Mouse (Mus musculus): ENCODE measurements around the gene Fbxw7. TPM values are rescaled to one million over a fixed set of nuclear protein-coding genes. Genes with fewer than 3 reads are reported as not detected.

Gene Fbxw7
- polyA plus RNA-seq, 1 experiment from 2014 or later: 8.9 TPM

DNA sequence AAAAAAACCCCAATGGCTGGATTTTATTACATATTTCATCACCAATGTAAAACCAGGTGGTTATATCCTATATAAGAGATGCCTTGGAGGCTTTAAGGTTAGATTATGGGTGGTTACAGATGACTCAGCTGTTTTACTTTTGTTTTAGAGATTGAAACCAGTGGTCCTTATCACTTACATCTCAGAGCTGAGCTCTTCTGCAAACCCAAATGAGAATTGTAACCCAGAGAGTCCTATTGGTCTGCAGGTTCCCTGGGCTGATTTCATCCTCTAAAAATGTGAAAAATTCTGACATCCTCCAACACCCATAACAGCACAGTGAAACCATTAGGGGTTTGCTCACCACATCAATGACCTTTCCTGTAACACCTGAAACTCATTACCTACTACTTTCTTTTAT, 6.2 kb upstream of the Fbxw7 start:
- no peak for DNase-seq (ENCODE audit: low spot score)
- Histone ChIP-seq H3K27ac (replicated peaks) (no peak overlapping the region), H3K4me3 (no peak overlapping the region), H3K36me3 (no peaks in the 10 kb centered on the region), H3K4me1 (peaks cover 14% of the 10 kb centered on the region), H3K9me3 (replicated peaks) (no peaks in the 10 kb centered on the region), H3K27me3 (ENCODE audit: low read depth, poor library complexity, severe bottlenecking) (no peaks in the 10 kb centered on the region)

DNA sequence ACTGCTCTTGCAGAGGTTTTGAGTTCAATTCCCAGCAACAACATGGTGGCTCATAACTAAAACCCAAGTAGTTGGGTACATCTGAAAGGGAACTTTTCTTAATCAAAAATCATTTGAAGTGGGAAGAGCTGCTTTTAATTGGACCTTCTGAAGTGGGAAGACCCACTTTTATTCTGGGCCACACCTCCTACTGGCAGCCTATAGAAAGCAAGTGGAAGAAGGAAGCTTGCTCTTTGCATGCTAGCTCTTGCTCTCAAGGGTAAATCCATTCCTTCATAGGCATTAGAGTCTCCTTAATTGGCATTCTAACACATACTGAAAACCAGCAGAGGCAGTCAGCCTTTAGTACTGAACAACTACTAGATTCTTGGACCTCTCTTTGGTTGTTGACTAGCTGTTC, 4.3 kb upstream of the Fbxw7 start:
- Histone ChIP-seq H3K36me3 (no peaks in the 10 kb centered on the region), H3K4me1 (peaks cover 18% of the 10 kb centered on the region), H3K9me3 (replicated peaks) (no peaks in the 10 kb centered on the region), H3K27me3 (ENCODE audit: low read depth, poor library complexity, severe bottlenecking) (no peaks in the 10 kb centered on the region), H3K4me3 (no peak overlapping the region), H3K27ac (replicated peaks) (no peak overlapping the region)
- no peak for DNase-seq (ENCODE audit: low spot score)

DNA sequence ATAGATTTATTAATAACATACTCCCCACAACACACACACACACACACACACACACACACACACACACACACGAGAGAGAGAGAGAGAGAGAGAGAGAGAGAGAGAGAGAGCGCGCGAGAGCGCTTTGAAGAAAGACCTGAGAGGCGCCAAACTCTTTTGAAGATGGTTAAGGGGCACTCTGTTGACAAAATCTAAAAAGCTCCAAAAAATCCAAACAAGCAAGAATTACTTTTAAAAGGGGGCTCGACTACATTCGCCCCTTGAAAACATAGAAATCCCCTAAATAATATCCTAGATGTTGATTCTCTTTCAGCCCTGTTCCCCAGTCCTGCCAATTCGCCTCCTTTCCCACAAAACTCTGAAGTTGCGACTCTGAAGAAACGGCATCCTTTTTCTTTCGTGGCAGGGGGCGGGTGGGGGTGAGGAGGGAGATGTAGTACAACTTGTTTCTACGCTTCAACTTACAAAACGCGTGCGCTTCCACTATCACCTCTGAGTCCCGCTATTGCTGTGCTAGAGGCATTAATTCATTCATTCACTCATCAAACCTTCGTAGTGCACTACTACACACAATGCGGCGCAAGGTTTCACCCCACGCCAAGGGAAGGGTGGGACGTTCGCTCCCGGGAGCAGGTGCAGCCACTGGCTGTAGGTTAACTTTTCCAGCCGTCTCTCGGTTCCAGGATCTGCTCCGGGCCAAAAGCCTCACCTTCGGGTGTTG, 1.5 kb upstream of the Fbxw7 start:
- peaks cover 31% of the 10 kb centered on the region for H3K4me1 ChIP-seq
- peak overlapping the region; percentile 93 for H3K27ac ChIP-seq (replicated peaks)
- DNase-seq (ENCODE audit: low spot score): no peak
- H3K9me3 ChIP-seq (replicated peaks): no peaks in the 10 kb centered on the region
- no peaks in the 10 kb centered on the region for H3K27me3 ChIP-seq (ENCODE audit: low read depth, poor library complexity, severe bottlenecking)
- 2% methylated on average over 29 of the region's 29 CpGs for WGBS
- H3K4me3 ChIP-seq: peak overlapping the region; percentile 98
- H3K36me3 ChIP-seq: peaks cover 10% of the 10 kb centered on the region

DNA sequence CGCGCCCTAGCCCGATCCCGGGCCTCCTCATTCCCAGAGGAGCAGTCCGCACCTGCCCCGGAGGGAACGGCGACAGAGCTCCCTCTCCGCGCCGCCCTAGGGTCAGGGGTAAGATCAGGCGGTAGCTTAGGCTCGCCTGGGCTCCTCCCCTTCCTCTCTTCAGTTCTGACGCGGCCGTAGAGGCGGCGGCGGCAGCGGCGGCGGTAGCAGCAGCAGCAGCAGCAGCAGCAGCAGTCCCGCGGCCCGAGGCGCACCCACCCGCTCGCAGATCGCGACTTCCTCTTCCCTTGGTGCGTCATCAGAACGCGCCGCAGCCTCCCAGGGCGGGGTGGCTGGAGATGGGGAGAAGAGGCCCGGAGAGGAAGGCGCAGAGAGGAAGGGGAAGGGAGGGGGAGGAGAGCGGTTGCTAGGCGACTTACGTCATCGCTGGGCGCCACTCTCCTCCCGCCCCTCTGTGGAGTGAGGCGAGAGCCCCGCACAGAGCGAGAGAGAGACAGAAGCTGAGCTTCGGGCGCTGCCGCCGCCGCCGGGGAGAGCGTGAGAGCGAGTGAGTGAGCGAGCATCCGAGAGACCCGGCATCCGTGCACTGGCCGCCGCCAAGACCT, 809 bp upstream of the Fbxw7 start:
- WGBS: 0% methylated on average over 59 of the region's 60 CpGs
- no peaks in the 10 kb centered on the region for H3K27me3 ChIP-seq (ENCODE audit: low read depth, poor library complexity, severe bottlenecking)
- H3K9me3 ChIP-seq (replicated peaks): no peaks in the 10 kb centered on the region
- H3K4me3 ChIP-seq: peak overlapping the region; percentile 98
- peaks cover 31% of the 10 kb centered on the region for H3K4me1 ChIP-seq
- peak; percentile 100 for DNase-seq (ENCODE audit: low spot score)
- H3K27ac ChIP-seq (replicated peaks): peak overlapping the region; percentile 93
- H3K36me3 ChIP-seq: peaks cover 14% of the 10 kb centered on the region

DNA sequence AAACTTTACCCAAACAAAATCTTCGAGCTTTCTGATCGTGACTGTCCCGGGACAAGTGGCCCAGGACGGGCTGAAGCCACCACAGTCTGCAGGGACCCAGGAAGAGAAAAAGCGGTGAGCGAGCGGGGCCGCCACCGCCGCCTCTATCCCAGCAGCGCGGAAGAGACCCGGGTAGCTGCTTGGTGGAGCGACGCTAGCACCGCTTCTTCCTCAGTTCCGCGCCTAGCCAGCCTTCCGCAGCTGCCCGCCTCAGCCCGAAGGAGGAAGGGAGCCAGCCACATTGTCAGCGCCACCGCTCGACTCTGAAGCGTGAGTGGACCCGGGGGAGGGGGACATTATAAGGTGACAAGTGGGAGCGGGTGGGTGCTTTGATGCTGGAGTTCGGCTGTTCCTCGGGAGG, 393 bp downstream of the Fbxw7 start:
- H3K27ac ChIP-seq (replicated peaks): peak overlapping the region; percentile 93
- no peaks in the 10 kb centered on the region for H3K9me3 ChIP-seq (replicated peaks)
- H3K36me3 ChIP-seq: peaks cover 14% of the 10 kb centered on the region
- peak; percentile 45 for DNase-seq (ENCODE audit: low spot score)
- under 1% methylated on average over 29 of the region's 29 CpGs for WGBS
- H3K27me3 ChIP-seq (ENCODE audit: low read depth, poor library complexity, severe bottlenecking): no peaks in the 10 kb centered on the region
- peak overlapping the region; percentile 98 for H3K4me3 ChIP-seq
- H3K4me1 ChIP-seq: peaks cover 31% of the 10 kb centered on the region

DNA sequence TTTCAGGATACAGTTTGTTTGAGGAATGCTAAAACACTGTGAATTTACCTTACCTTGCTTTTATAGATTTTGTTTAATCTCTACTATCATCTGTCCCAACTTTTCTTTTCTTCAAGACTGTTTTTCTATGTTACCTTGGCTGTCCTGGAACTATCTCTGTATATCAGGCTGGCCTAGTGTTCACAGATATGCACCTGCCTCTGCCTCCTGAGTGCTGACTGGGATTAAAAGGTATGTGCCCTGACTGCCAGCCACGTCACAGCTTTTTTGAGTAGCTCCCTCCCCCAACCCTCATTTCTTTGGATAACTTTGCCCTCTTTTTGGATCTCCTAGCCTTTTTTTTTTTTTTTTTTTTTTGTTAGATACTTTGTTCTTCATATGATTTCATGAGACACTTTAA, 1.9 kb downstream of the Fbxw7 start:
- Histone ChIP-seq H3K36me3 (peaks cover 14% of the 10 kb centered on the region), H3K4me1 (peaks cover 31% of the 10 kb centered on the region), H3K4me3 (no peak overlapping the region), H3K27ac (replicated peaks) (no peak overlapping the region), H3K27me3 (ENCODE audit: low read depth, poor library complexity, severe bottlenecking) (no peaks in the 10 kb centered on the region), H3K9me3 (replicated peaks) (no peaks in the 10 kb centered on the region)
- WGBS: 69% methylated on average over 1 of the region's 1 CpGs
- no peak for DNase-seq (ENCODE audit: low spot score)

DNA sequence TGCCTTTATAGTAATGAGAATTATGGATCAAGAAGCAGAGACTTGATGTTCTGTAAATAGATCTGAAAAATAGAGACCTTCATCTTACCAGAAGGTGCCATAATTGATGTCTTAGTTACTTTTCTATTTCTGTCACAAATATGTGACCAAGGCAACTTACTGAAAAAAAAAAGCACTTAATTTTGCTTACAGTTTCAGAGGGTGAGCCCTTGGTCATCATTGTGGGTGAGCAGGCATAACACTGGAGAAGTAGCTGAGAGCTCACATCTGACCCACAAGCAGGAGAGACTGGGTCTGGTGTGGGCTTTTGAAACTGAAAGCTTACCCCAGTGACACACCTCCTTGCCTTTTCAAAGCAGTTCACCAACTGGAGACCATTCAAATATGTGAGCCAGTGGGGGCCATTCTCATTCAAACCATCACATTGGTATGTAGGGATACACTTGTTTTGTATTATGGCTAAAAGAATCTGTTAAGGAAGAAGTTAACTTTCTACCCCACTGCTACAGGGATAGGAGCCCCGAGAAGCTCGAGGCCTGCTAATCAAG, 5.7 kb downstream of the Fbxw7 start:
- peaks cover 13% of the 10 kb centered on the region for H3K4me1 ChIP-seq
- H3K27ac ChIP-seq (replicated peaks): no peak overlapping the region
- H3K36me3 ChIP-seq: peaks cover 14% of the 10 kb centered on the region
- WGBS: 61% methylated on average over 2 of the region's 2 CpGs
- no peak overlapping the region for H3K4me3 ChIP-seq
- no peaks in the 10 kb centered on the region for H3K9me3 ChIP-seq (replicated peaks)
- no peaks in the 10 kb centered on the region for H3K27me3 ChIP-seq (ENCODE audit: low read depth, poor library complexity, severe bottlenecking)
- DNase-seq (ENCODE audit: low spot score): no peak

DNA sequence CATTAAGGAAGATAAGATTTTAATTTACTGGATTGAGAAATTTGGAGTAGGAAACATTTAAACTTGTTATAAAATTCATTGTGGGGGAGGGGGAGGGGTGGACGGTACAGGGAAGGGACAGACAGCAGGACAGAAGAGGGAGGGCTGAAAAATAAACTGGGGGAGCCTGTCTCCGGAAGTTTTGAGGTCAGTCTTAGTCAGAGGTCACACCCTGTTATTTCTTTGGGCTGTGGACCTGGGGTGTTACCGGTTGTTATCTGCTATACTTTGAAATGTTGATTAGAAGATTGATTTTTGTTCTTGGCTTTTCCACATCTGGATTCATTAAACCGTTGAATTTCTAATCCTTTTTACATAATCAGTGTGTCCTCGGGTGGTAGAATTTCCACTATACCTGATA, 10.9 kb downstream of the Fbxw7 start:
- 71% methylated on average over 5 of the region's 5 CpGs for WGBS
- no peaks in the 10 kb centered on the region for H3K27me3 ChIP-seq (ENCODE audit: low read depth, poor library complexity, severe bottlenecking)
- no peaks in the 10 kb centered on the region for H3K9me3 ChIP-seq (replicated peaks)
- no peak overlapping the region for H3K4me3 ChIP-seq
- no peak for DNase-seq (ENCODE audit: low spot score)
- no peaks in the 10 kb centered on the region for H3K36me3 ChIP-seq
- no peak overlapping the region for H3K27ac ChIP-seq (replicated peaks)
- H3K4me1 ChIP-seq: no peaks in the 10 kb centered on the region

DNA sequence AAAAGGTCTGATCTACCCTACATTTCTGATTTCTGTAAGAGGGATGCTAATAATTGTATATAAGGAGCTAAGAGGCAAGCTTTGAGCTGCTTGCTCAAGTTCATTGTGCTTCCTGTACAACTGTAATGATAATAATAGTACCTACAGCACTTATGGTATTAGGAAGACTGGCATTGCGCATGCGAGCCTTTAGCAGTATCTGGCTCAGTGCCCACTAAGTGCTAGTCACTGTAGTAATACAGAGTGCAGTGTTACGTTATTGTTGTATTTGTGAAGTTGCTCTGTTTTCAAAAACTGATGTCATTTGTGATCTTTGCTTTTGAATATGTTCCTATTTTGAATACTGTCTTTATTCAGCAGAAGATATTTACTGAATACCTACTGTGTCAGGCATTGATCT, 11.3 kb downstream of the Fbxw7 start:
- Histone ChIP-seq H3K27me3 (ENCODE audit: low read depth, poor library complexity, severe bottlenecking) (no peaks in the 10 kb centered on the region), H3K36me3 (no peaks in the 10 kb centered on the region), H3K27ac (replicated peaks) (no peak overlapping the region), H3K4me3 (no peak overlapping the region), H3K9me3 (replicated peaks) (no peaks in the 10 kb centered on the region), H3K4me1 (no peaks in the 10 kb centered on the region)
- WGBS: 94% methylated on average over 3 of the region's 3 CpGs
- DNase-seq (ENCODE audit: low spot score): no peak

DNA sequence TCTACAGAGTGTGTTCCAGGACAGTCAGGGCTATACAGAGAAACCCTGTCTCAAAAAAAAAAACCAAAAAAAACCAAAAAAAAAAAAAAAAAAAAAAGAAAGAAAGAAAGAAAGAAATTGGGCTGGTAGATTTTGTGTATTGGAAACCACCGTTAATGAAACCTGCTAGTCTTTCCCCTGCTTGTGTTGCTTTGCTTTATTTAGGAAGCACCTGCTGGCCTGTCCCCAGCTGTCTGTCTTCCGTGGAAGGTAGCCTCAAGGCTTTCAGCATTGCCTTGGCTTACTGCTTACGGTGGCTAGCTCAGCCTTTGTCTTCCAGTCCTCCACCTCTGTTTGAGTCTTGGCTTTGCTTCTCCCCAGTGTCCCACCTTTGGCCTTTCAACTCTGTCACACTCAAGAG, 11.9 kb downstream of the Fbxw7 start:
- Histone ChIP-seq H3K4me3 (no peak overlapping the region), H3K9me3 (replicated peaks) (no peaks in the 10 kb centered on the region), H3K36me3 (no peaks in the 10 kb centered on the region), H3K27ac (replicated peaks) (no peak overlapping the region), H3K27me3 (ENCODE audit: low read depth, poor library complexity, severe bottlenecking) (no peaks in the 10 kb centered on the region), H3K4me1 (no peaks in the 10 kb centered on the region)
- DNase-seq (ENCODE audit: low spot score): no peak
- WGBS: 87% methylated on average over 3 of the region's 3 CpGs

DNA sequence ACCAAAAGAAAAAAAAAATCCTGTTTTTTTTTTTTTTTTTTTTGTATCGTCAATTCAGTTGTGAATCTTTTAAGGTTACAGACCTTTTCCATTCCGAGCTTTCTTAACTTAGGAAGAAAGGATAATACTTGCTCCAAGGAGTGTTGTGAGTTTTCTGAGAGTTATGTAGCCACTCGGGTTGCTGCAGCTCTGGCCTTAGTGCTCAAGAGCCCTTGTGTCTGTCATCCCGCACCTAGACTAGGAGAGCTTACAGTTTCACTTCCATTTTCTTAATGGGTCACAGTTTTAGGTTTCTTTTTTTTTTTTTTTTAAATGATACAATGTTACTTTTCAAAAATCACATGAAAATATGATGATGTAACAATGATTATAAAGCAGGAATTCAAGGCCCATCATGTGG, 12.5 kb downstream of the Fbxw7 start:
- Histone ChIP-seq H3K27me3 (ENCODE audit: low read depth, poor library complexity, severe bottlenecking) (no peaks in the 10 kb centered on the region), H3K4me1 (no peaks in the 10 kb centered on the region), H3K36me3 (no peaks in the 10 kb centered on the region), H3K9me3 (replicated peaks) (no peaks in the 10 kb centered on the region), H3K4me3 (no peak overlapping the region), H3K27ac (replicated peaks) (no peak overlapping the region)
- no peak for DNase-seq (ENCODE audit: low spot score)
- 84% methylated on average over 4 of the region's 4 CpGs for whole genome bisulfite sequencing

DNA sequence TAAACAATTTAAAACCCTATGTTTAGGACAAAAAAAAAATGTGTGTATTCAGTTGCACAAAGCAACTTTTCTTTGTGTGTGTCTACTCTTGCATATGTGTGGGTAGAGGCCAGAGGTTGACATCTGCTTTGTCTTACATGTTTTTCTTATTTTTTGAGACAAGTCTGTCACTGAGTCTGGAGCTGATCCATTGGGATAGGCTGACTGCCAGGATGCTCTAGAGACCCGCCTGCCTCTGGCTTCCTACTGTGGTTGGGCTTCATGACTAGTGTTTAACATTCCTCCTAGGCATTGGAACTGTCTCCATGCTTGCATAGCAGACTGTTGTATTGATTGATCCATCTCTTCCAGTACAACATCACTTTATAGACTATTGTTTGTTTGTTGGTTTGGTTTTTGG, 14.3 kb downstream of the Fbxw7 start:
- Histone ChIP-seq H3K4me3 (no peak overlapping the region), H3K36me3 (no peaks in the 10 kb centered on the region), H3K4me1 (no peaks in the 10 kb centered on the region), H3K27ac (replicated peaks) (no peak overlapping the region), H3K9me3 (replicated peaks) (no peaks in the 10 kb centered on the region), H3K27me3 (ENCODE audit: low read depth, poor library complexity, severe bottlenecking) (no peaks in the 10 kb centered on the region)
- DNase-seq (ENCODE audit: low spot score): no peak
- WGBS: 76% methylated on average over 1 of the region's 1 CpGs

DNA sequence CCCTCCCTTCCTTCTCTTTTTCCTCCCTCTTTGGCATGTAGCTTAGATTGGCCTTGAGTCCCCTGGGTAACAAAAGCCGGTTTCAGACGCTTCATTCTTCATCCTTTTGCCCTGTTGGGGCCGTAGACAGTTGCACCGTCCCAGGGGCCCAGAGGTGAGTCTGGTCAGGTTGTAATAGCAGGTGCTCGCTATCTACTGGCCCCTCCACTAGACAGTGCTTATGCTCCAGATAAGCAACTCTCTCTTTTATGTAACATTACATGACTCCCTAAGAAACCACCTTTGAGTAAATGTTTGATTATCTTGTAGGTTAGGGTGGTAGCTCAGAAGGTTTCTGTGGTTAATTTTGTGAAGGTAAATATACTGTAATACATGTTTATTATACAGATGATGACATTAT, 21.0 kb downstream of the Fbxw7 start:
- Histone ChIP-seq H3K27ac (replicated peaks) (no peak overlapping the region), H3K4me3 (no peak overlapping the region), H3K36me3 (no peaks in the 10 kb centered on the region), H3K9me3 (replicated peaks) (no peaks in the 10 kb centered on the region), H3K27me3 (ENCODE audit: low read depth, poor library complexity, severe bottlenecking) (no peaks in the 10 kb centered on the region), H3K4me1 (no peaks in the 10 kb centered on the region)
- WGBS: 89% methylated on average over 5 of the region's 5 CpGs
- no peak for DNase-seq (ENCODE audit: low spot score)

Measured in midbrain, embryonic 10.5 days (tissue).